Mouse (Mus musculus): ENCODE measurements at regions not wholly inside any gene's neighbourhood (a gene's known extent, or its start where the extent isn't known, plus 50 kb on each side); places are given as distances from the start of the nearest gene placed in this dataset.
"Not testable (repeated sequence)": the region's sequence is repeated elsewhere in the genome, so short reads cannot be mapped to it uniquely, and the experiment has no call there.

GRCm38 (mm10) chr5:6590058-6590457 is 713.9 kb upstream of the Tex47 start:
- DNase-seq (ENCODE audit: low read depth), result peak; percentile 85
- TF ChIP-seq POLR2A (IDR thresholded peaks at IDR 0.05; ENCODE audit: borderline replicate concordance, extremely low read depth, insufficient read depth, insufficient read length, poor library complexity, severe bottlenecking) (no peak), CTCF (IDR thresholded peaks at IDR 0.05; ENCODE audit: borderline replicate concordance, extremely low read depth, insufficient read depth, insufficient read length) (no peak)

DNA sequence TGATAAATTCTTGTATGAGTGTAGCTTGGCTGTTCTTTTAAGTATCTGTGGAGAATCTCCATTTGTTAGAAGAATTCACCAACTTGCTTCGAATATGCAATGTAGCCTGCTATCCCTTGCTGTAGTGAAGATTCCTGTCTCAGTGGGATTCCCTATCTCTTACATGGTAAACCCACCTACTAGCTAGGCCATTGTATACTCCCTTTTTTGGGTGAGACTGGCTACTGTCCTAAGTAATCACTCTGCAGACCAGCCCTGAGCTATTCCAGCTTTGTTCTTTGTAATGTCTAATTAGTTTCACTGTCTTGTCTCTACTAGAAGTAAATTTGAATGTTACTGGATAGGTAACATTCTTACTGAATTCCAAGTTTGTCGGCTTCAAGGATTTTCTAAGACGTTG is 692.8 kb upstream of the Tex47 start:
- DNase-seq (ENCODE audit: low read depth), result not testable (repeated sequence)

DNA sequence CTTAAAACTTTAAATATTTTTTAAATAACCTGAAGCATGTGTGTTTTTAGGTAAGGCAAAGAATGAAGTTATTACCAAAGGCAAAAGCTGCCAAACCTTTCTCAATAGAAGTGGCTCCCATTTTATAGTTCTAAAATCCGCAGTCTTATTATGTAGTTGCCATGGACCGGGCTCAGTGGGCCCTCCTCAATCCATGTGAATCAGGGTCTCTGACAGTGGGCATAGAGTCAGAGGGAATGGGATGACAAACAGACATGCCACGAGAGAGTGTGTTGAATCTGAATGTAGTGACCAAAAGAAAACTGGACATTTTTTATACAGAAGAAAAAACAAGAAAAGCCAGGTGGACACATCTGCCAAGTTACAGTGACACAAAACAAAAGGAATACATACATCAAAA is 659.0 kb upstream of the Tex47 start:
- peak; percentile 2 for DNase-seq (ENCODE audit: low read depth)
- TF ChIP-seq CTCF (IDR thresholded peaks at IDR 0.05; ENCODE audit: borderline replicate concordance, extremely low read depth, insufficient read depth, insufficient read length), result no peak
- TF ChIP-seq POLR2A (IDR thresholded peaks at IDR 0.05; ENCODE audit: borderline replicate concordance, extremely low read depth, insufficient read depth, insufficient read length, poor library complexity, severe bottlenecking), result no peak

DNA sequence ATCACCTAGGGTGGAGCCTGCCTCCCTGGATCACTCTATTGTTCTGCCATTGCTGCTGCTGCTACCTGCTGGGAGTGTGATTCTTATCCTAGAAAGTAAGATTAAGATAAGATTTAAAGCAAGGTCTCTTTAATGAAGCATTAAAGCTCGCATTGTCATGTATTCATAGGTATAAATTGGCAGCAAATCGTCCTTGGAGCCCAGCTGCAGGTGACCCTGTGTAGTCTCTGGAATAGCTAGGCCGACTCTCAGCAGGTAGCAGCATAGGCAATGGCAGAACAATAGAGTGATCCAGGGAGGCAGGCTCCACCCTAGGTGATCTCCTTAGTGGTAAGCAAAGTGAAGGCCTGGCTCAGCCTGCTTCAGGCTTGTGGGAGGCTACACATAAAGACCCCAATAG is 627.7 kb upstream of the Tex47 start:
- not testable (repeated sequence) for DNase-seq (ENCODE audit: low read depth)

DNA sequence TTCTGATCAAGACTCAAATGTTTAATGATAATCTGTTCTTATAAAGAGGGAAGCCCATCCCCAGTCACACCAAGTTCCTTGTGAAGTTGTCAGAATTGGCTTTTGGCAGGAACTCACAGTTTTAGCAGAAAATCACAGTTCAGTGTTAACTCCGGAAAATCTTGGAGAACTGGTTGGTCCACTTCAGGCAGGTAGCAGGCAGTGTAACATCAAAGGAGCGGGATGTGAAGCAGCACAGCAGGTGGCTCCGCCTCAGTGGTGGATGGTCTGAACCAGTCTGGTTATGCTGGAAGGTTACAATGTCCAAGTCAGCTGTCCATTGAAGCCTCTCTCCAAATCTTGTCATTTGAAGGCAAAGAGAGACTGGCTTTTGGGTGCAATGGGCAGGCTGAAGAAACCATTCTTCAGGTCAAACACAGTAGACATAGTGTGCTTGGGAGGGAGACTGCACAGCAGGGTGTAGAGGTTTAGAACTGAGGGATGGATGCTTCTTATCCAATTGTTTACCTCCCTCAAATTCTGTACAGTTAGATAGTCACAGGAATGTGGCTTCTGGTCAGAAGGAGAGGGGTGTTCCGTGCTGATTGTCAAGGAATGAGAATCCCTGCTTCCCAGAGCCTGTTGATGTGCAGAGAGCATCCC is 594.1 kb upstream of the Tex47 start:
- TF ChIP-seq CTCF (IDR thresholded peaks at IDR 0.05; ENCODE audit: borderline replicate concordance, extremely low read depth, insufficient read depth, insufficient read length) (no peak), POLR2A (IDR thresholded peaks at IDR 0.05; ENCODE audit: borderline replicate concordance, extremely low read depth, insufficient read depth, insufficient read length, poor library complexity, severe bottlenecking) (no peak)

GRCm38 (mm10) chr5:6716179-6716578 is 587.7 kb upstream of the Tex47 start:
- no peak for DNase-seq (ENCODE audit: low read depth)
- TF ChIP-seq POLR2A (IDR thresholded peaks at IDR 0.05; ENCODE audit: borderline replicate concordance, extremely low read depth, insufficient read depth, insufficient read length, poor library complexity, severe bottlenecking), result no peak
- no peak for TF ChIP-seq CTCF (IDR thresholded peaks at IDR 0.05; ENCODE audit: borderline replicate concordance, extremely low read depth, insufficient read depth, insufficient read length)

More for the DNA sequence above, 594.1 kb upstream of the Tex47 start:
- DNase-seq (ENCODE audit: low read depth), result no peak

GRCm38 (mm10) chr5:6716630-6717029 is 587.3 kb upstream of the Tex47 start:
- TF ChIP-seq CTCF (IDR thresholded peaks at IDR 0.05; ENCODE audit: borderline replicate concordance, extremely low read depth, insufficient read depth, insufficient read length) (no peak), POLR2A (IDR thresholded peaks at IDR 0.05; ENCODE audit: borderline replicate concordance, extremely low read depth, insufficient read depth, insufficient read length, poor library complexity, severe bottlenecking) (no peak)
- no peak for DNase-seq (ENCODE audit: low read depth)
